Mouse (Mus musculus) ES-E14 (cell line): ENCODE data around the gene Fmnl3.

Experiments used
- CHD2 ChIP-seq: IDR thresholded peaks from 2 replicates; pipeline ENCODE4 v1.6.1; 2014; ENCODE audit warnings: mild to moderate bottlenecking, low read depth, low read length, inconsistent platforms
- MAFK ChIP-seq: IDR thresholded peaks from 2 replicates; pipeline ENCODE4 v1.6.1; 2014; ENCODE audit warnings: mild to moderate bottlenecking, low read depth, low read length, inconsistent platforms; ENCODE audit not compliant: insufficient read depth
- ZC3H11A ChIP-seq: IDR thresholded peaks from 2 replicates; pipeline ENCODE4 v1.6.1; 2012; ENCODE audit warnings: low read depth, mild to moderate bottlenecking, inconsistent platforms, low read length, borderline replicate concordance

- TF ChIP-seq CHD2 = no peak
- TF ChIP-seq ZC3H11A = no peak
- TF ChIP-seq MAFK = no peak
Observed at GRCm38 (mm10) chr15:99318861-99319410, 51.3 kb downstream of the Fmnl3 start.
